Mouse (Mus musculus) liver, embryonic 11.5 days (tissue): ENCODE measurements around the gene BC049352. TPM values are rescaled to one million over a fixed set of nuclear protein-coding genes. Genes with fewer than 3 reads are reported as not detected.

Source experiments
- ATAC-seq: fragments of 200-750 bp; cut with Nextera tagmentation; replicated peaks from 2 replicates; pipeline ENCODE4 v1.8.0; 2017; ENCODE audit warnings: moderate number of reproducible peaks, mild to moderate bottlenecking, moderate TSS enrichment, moderate library complexity; ENCODE audit not compliant: low FRiP score
- DNase-seq: peaks from one replicate; pipeline ENCODE4 v3.0.0-alpha.2; 2017; ENCODE audit warnings: low spot score
- H3K27ac ChIP-seq: fragments of 300-500 bp; sonication (generic); 2 replicates; pipeline ENCODE4 v1.5.1; 2014; ENCODE audit warnings: mild to moderate bottlenecking, low read depth, low read length, control low read depth
- H3K27me3 ChIP-seq: fragments of 300-500 bp; sonication (generic); replicated peaks from 2 replicates; pipeline ENCODE4 v1.6.1; 2014; ENCODE audit warnings: low read length, mixed read lengths; ENCODE audit not compliant: control insufficient read depth, insufficient read depth
- H3K36me3 ChIP-seq: fragments of 300-500 bp; sonication (generic); 2 replicates; pipeline ENCODE4 v1.6.1; 2014; ENCODE audit warnings: mild to moderate bottlenecking, low read length, moderate library complexity, mixed read lengths; ENCODE audit not compliant: control insufficient read depth, insufficient read depth
- H3K4me1 ChIP-seq: fragments of 300-500 bp; sonication (generic); replicated peaks from 2 replicates; pipeline ENCODE4 v1.6.1; 2014; ENCODE audit warnings: low read length, mixed read lengths; ENCODE audit not compliant: control insufficient read depth, insufficient read depth
- H3K4me2 ChIP-seq: fragments of 300-500 bp; sonication (generic); 2 replicates; pipeline ENCODE4 v1.6.1; 2014; ENCODE audit warnings: mild to moderate bottlenecking, control low read depth, moderate library complexity
- H3K4me3 ChIP-seq: fragments of 300-500 bp; sonication (generic); 2 replicates; pipeline ENCODE4 v1.5.1; 2014; ENCODE audit warnings: low read depth, low read length, control low read depth
- H3K9ac ChIP-seq: fragments of 300-500 bp; sonication (generic); 2 replicates; pipeline ENCODE4 v1.6.1; 2014; ENCODE audit warnings: low read depth, low read length, control low read depth
- H3K9me3 ChIP-seq: fragments of 300-500 bp; sonication (generic); 2 replicates; pipeline ENCODE4 v1.6.1; 2016; ENCODE audit warnings: low read length, inconsistent platforms, mixed read lengths; ENCODE audit not compliant: control insufficient read depth
- WGBS: fragments of 180-500 bp; shearing (Covaris S2); extraction: QIAGEN DNeasy Blood & Tissue Kit; methylation state at CpG from one replicate; pipeline ENCODE4 v1.1.7; 2014; 5-methylcytosine and 5-hydroxymethylcytosine counted together
- polyA plus RNA-seq: library from polyadenylated mRNA; unstranded; fragments of >200 nt; fragmentation: Nextera tagmentation; extraction: Ambion mirVana; gene quantifications from 2 replicates; pipeline ENCODE4 v1.2.1, GENCODE M21; 2014

Gene BC049352
- polyA plus RNA-seq, 1 experiment from 2014 or later, result 0.15 TPM

DNA sequence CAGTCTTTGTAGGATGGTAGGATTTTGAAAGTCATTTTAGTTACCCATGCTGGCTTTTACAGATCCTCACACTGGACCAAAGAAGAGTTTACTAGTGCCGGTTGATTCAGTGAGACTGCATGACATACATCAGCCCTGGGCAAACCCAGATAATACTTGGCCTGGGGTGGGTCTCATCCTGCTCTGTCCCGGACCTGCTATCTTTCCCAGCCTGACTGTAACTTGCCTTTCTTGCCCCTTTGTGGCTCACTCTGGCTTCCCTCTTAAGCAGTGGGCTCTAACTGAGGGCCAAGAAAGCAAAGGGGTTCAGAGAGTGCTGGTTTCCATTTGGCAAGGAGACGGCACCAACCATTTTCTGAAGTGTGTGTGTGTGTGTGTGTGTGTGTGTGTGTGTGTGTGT is 37.8 kb downstream of the BC049352 start:
- H3K27ac ChIP-seq, result no peak overlapping the region
- no peak overlapping the region; the same call in 1 of the 2 replicates for H3K4me2 ChIP-seq
- H3K36me3 ChIP-seq, result no peaks in the 10 kb centered on the region
- H3K27me3 ChIP-seq, result no peaks in the 10 kb centered on the region
- ATAC-seq (peak; percentile 68), DNase-seq (no peak)
- 50% methylated on average over 3 of the region's 3 CpGs for WGBS
- H3K9ac ChIP-seq, result no peak overlapping the region
- H3K4me1 ChIP-seq, result 0 out of 2 replicates have a peak, but pooled peaks cover 2% of the 10 kb centered on the region
- no peaks in the 10 kb centered on the region for H3K9me3 ChIP-seq
- H3K4me3 ChIP-seq, result no peak overlapping the region

- Histone ChIP-seq H3K36me3 (no peaks in the 10 kb centered on the region), H3K4me2 (no peak overlapping the region), H3K27me3 (no peaks in the 10 kb centered on the region; the same call in 1 of the 2 replicates), H3K9me3 (no peaks in the 10 kb centered on the region), H3K4me1 (0 out of 2 replicates have a peak, but pooled peaks cover 2% of the 10 kb centered on the region), H3K4me3 (no peak overlapping the region), H3K27ac (no peak overlapping the region), H3K9ac (no peak overlapping the region)
- 14% methylated on average over 6 of the region's 6 CpGs for WGBS
- ATAC-seq, result no peak
- peak; percentile 87 for DNase-seq
Measured at GRCm38 (mm10) chr9:45221567-45221966, 39.8 kb downstream of the BC049352 start.

- Histone ChIP-seq H3K9ac (no peak overlapping the region), H3K9me3 (no peaks in the 10 kb centered on the region), H3K4me3 (no peak overlapping the region), H3K27ac (no peak overlapping the region), H3K4me1 (no peaks in the 10 kb centered on the region; the same call in 1 of the 2 replicates), H3K27me3 (no peaks in the 10 kb centered on the region; the same call in 1 of the 2 replicates), H3K36me3 (no peaks in the 10 kb centered on the region), H3K4me2 (no peak overlapping the region)
- no peak for ATAC-seq
- DNase-seq, result no peak
- WGBS, result 75% methylated on average over 8 of the region's 8 CpGs
Measured at GRCm38 (mm10) chr9:45229359-45229758, 47.6 kb downstream of the BC049352 start.

GRCm38 (mm10) chr9:45235668-45236227 is 53.9 kb downstream of the BC049352 start:
- DNase-seq, result no peak
- WGBS, result 55% methylated on average over 6 of the region's 6 CpGs
- Histone ChIP-seq H3K4me2 (no peak overlapping the region), H3K36me3 (no peaks in the 10 kb centered on the region), H3K9me3 (no peaks in the 10 kb centered on the region), H3K9ac (no peak overlapping the region), H3K4me3 (no peak overlapping the region), H3K4me1 (peaks cover 4% of the 10 kb centered on the region; the same call in 1 of the 2 replicates), H3K27me3 (0 out of 2 replicates have a peak, but pooled peaks cover under 1% of the 10 kb centered on the region), H3K27ac (no peak overlapping the region)
- no peak for ATAC-seq

GRCm38 (mm10) chr9:45236744-45237143 is 54.9 kb downstream of the BC049352 start:
- 0 out of 2 replicates have a peak, but pooled peaks cover 3% of the 10 kb centered on the region for H3K27me3 ChIP-seq
- DNase-seq (no peak), ATAC-seq (no peak)
- H3K36me3 ChIP-seq, result no peaks in the 10 kb centered on the region
- H3K4me2 ChIP-seq, result no peak overlapping the region
- H3K4me1 ChIP-seq, result 0 out of 2 replicates have a peak, but pooled peaks cover 4% of the 10 kb centered on the region
- WGBS, result 60% methylated on average over 7 of the region's 7 CpGs
- H3K9ac ChIP-seq, result no peak overlapping the region
- H3K27ac ChIP-seq, result no peak overlapping the region
- no peak overlapping the region for H3K4me3 ChIP-seq
- H3K9me3 ChIP-seq, result no peaks in the 10 kb centered on the region

- 65% methylated on average over 5 of the region's 5 CpGs for WGBS
- ATAC-seq (no peak), DNase-seq (no peak)
- Histone ChIP-seq H3K4me2 (no peak overlapping the region), H3K4me3 (no peak overlapping the region), H3K27me3 (0 out of 2 replicates have a peak, but pooled peaks cover 3% of the 10 kb centered on the region), H3K9ac (no peak overlapping the region), H3K4me1 (no peaks in the 10 kb centered on the region), H3K36me3 (no peaks in the 10 kb centered on the region), H3K27ac (no peak overlapping the region), H3K9me3 (no peaks in the 10 kb centered on the region)
Measured at GRCm38 (mm10) chr9:45241397-45241796, 59.6 kb downstream of the BC049352 start.

GRCm38 (mm10) chr9:45245432-45245831 is 63.6 kb downstream of the BC049352 start:
- Histone ChIP-seq H3K9ac (no peak overlapping the region), H3K4me2 (no peak overlapping the region), H3K36me3 (no peaks in the 10 kb centered on the region), H3K9me3 (no peaks in the 10 kb centered on the region), H3K27ac (no peak overlapping the region), H3K4me1 (no peaks in the 10 kb centered on the region), H3K4me3 (no peak overlapping the region), H3K27me3 (0 out of 2 replicates have a peak, but pooled peaks cover 3% of the 10 kb centered on the region)
- ATAC-seq (no peak), DNase-seq (no peak)
- 70% methylated on average over 1 of the region's 1 CpGs for WGBS

DNA sequence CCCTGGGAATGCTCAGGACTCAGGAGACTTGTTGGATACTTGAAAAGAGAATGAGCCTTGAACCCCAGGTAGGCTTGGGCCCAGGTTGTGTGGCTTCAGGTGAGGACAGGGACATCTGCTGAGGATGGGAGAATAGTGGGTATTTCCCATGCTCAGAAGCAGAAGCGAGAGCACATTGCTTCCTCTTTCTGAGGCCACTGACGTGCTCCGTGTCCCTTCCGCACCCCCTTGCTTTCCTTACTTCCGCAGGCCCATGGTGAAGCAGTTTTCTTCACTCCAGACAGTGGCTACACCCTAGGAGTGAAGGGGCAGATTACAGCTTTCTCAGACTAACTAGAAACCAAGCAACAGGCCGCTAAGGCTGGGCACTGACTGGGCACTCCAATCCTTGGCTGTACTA is 64.3 kb downstream of the BC049352 start:
- Histone ChIP-seq H3K27ac (peak overlapping the region; percentile 28; the same call in 1 of the 2 replicates), H3K36me3 (no peaks in the 10 kb centered on the region), H3K9ac (no peak overlapping the region), H3K4me2 (no peak overlapping the region), H3K27me3 (no peaks in the 10 kb centered on the region), H3K4me1 (0 out of 2 replicates have a peak, but pooled peaks cover 1% of the 10 kb centered on the region), H3K4me3 (no peak overlapping the region), H3K9me3 (no peaks in the 10 kb centered on the region)
- DNase-seq, result no peak
- WGBS, result 64% methylated on average over 6 of the region's 6 CpGs
- ATAC-seq, result no peak

- WGBS, result 53% methylated on average over 2 of the region's 2 CpGs
- Histone ChIP-seq H3K9me3 (no peaks in the 10 kb centered on the region), H3K9ac (no peak overlapping the region), H3K4me3 (no peak overlapping the region), H3K27me3 (no peaks in the 10 kb centered on the region), H3K36me3 (no peaks in the 10 kb centered on the region), H3K27ac (no peak overlapping the region), H3K4me1 (peaks cover 6% of the 10 kb centered on the region), H3K4me2 (no peak overlapping the region)
- ATAC-seq, result no peak
- no peak for DNase-seq
Measured at GRCm38 (mm10) chr9:45247536-45247935, 65.7 kb downstream of the BC049352 start.
